Mouse (Mus musculus): ENCODE data around the gene Fbxl18. TPM values are rescaled to one million over a fixed set of nuclear protein-coding genes. Genes with fewer than 3 reads are reported as not detected.
"Not testable (repeated sequence)": the region's sequence is repeated elsewhere in the genome, so short reads cannot be mapped to it uniquely, and the experiment has no call there.

Gene Fbxl18
- polyA plus RNA-seq, 1 experiment from 2014 or later, result 7.2 TPM

- Histone ChIP-seq H3K4me2 (ENCODE audit: low read length) (no peak overlapping the region), H3K27me3 (ENCODE audit: control insufficient read depth, insufficient read depth, low read length) (no peaks in the 10 kb centered on the region), H3K4me1 (ENCODE audit: control insufficient read depth in 2 of 2, insufficient read depth in 2 of 2, low read length in 2 of 2) (peaks cover 7 to 14% of the 10 kb centered on the region in 2 experiments), H3K27ac (replicated peaks in 1 of 2; ENCODE audit: control insufficient read depth in 1 of 2, insufficient read depth in 1 of 2, low read depth in 2 of 2, low read length in 2 of 2) (0 out of 4 replicates have a peak overlapping the region, but pooled peaks of 1 of the 2 experiments have one; percentile 14), H3K4me3 (ENCODE audit: control insufficient read depth in 1 of 2, insufficient read depth in 1 of 2, low read depth in 1 of 2, low read length in 2 of 2) (no peak overlapping the region), H3K36me3 (ENCODE audit: control insufficient read depth, insufficient read depth, low read length) (peaks cover 38% of the 10 kb centered on the region), H3K9me3 (ENCODE audit: control insufficient read depth, low read length) (no peaks in the 10 kb centered on the region), H3K9ac (ENCODE audit: low read length) (no peak overlapping the region)
- 87% methylated on average over 5 of the region's 5 CpGs for WGBS
- ATAC-seq (ENCODE audit: insufficient number of reproducible peaks, insufficient read depth, low FRiP score, low read depth), result no peak
These were observed 1.5 kb upstream of the Fbxl18 start for GRCm38 (mm10) chr5:142896713-142897112.

DNA sequence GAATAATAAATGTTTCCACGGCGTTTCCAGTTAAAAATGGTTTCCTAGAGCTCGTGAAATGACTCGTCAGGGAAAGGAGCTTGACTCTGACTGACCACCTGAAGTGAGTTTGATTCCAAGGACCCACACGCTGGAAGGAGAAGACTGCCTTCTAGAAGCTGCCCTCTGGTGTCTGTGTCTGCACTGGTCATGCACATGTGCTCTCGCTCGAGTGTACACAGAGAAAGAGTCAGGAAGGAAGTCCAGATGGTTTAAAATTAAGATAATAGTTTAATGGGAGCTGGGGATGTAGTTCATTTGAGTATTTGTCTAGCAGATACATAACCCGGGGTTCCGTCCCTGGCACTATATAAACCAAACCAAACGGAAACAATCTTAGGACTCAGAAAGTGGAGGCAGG lies 971 bp upstream of the Fbxl18 start:
- H3K9me3 ChIP-seq (ENCODE audit: control insufficient read depth, low read length), result no peaks in the 10 kb centered on the region
- peak overlapping the region in 1 of 2 experiments; percentile 78; a peak in 1 of 4 replicates for H3K4me3 ChIP-seq (ENCODE audit: control insufficient read depth in 1 of 2, insufficient read depth in 1 of 2, low read depth in 1 of 2, low read length in 2 of 2)
- H3K27me3 ChIP-seq (ENCODE audit: control insufficient read depth, insufficient read depth, low read length), result no peaks in the 10 kb centered on the region
- WGBS, result 74% methylated on average over 10 of the region's 10 CpGs
- H3K4me1 ChIP-seq (ENCODE audit: control insufficient read depth in 2 of 2, insufficient read depth in 2 of 2, low read length in 2 of 2), result peaks cover 7 to 14% of the 10 kb centered on the region in 2 experiments
- ATAC-seq (ENCODE audit: insufficient number of reproducible peaks, insufficient read depth, low FRiP score, low read depth), result no peak
- peaks cover 33% of the 10 kb centered on the region for H3K36me3 ChIP-seq (ENCODE audit: control insufficient read depth, insufficient read depth, low read length)
- peak overlapping the region; percentile 89 for H3K4me2 ChIP-seq (ENCODE audit: low read length)
- no peak overlapping the region for H3K9ac ChIP-seq (ENCODE audit: low read length)
- H3K27ac ChIP-seq (replicated peaks in 1 of 2; ENCODE audit: control insufficient read depth in 1 of 2, insufficient read depth in 1 of 2, low read depth in 2 of 2, low read length in 2 of 2), result no peak overlapping the region

- H3K36me3 ChIP-seq (ENCODE audit: control insufficient read depth, insufficient read depth, low read length), result peaks cover 11% of the 10 kb centered on the region
- no peaks in the 10 kb centered on the region for H3K27me3 ChIP-seq (ENCODE audit: control insufficient read depth, insufficient read depth, low read length)
- H3K4me3 ChIP-seq (ENCODE audit: control insufficient read depth in 1 of 2, insufficient read depth in 1 of 2, low read depth in 1 of 2, low read length in 2 of 2), result no peak overlapping the region
- peaks cover 7 to 20% of the 10 kb centered on the region in 2 experiments for H3K4me1 ChIP-seq (ENCODE audit: control insufficient read depth in 2 of 2, insufficient read depth in 2 of 2, low read length in 2 of 2)
- no peaks in the 10 kb centered on the region for H3K9me3 ChIP-seq (ENCODE audit: control insufficient read depth, low read length)
- no peak overlapping the region for H3K27ac ChIP-seq (replicated peaks in 1 of 2; ENCODE audit: control insufficient read depth in 1 of 2, insufficient read depth in 1 of 2, low read depth in 2 of 2, low read length in 2 of 2)
- no peak for ATAC-seq (ENCODE audit: insufficient number of reproducible peaks, insufficient read depth, low FRiP score, low read depth)
- H3K4me2 ChIP-seq (ENCODE audit: low read length), result no peak overlapping the region
- 65% methylated on average over 6 of the region's 6 CpGs for WGBS
- H3K9ac ChIP-seq (ENCODE audit: low read length), result no peak overlapping the region
These were observed 3.8 kb downstream of the Fbxl18 start for GRCm38 (mm10) chr5:142891396-142891795.

DNA sequence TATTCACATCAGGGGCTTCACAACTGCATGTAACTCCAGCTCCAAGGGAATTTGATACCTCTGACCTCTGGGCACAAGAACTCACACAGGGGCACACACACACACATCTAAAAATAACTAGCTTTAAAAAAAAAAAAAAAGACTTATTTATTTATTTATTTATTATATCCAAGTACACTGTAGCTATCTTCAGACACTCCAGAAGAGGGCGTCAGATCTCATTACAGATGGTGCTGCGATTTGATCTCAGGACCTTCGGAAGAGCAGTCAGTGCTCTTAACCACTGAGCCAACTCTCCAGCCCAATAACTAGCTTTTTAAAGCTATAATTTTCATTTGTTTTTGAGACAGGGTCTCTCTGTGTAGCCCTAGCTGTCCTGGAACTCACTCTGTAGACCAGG lies 7.7 kb downstream of the Fbxl18 start:
- peaks cover 40% of the 10 kb centered on the region for H3K36me3 ChIP-seq (ENCODE audit: control insufficient read depth, insufficient read depth, low read length)
- H3K4me3 ChIP-seq (ENCODE audit: control insufficient read depth in 1 of 2, insufficient read depth in 1 of 2, low read depth in 1 of 2, low read length in 2 of 2); H3K27ac ChIP-seq (replicated peaks in 1 of 2; ENCODE audit: control insufficient read depth in 1 of 2, insufficient read depth in 1 of 2, low read depth in 2 of 2, low read length in 2 of 2); H3K27me3 ChIP-seq (ENCODE audit: control insufficient read depth, insufficient read depth, low read length); ATAC-seq (ENCODE audit: insufficient number of reproducible peaks, insufficient read depth, low FRiP score, low read depth); H3K4me1 ChIP-seq (ENCODE audit: control insufficient read depth in 2 of 2, insufficient read depth in 2 of 2, low read length in 2 of 2); H3K4me2 ChIP-seq (ENCODE audit: low read length); H3K9ac ChIP-seq (ENCODE audit: low read length); H3K9me3 ChIP-seq (ENCODE audit: control insufficient read depth, low read length): not testable (repeated sequence)
- 73% methylated on average over 3 of the region's 3 CpGs for WGBS

- WGBS, result 90% methylated on average over 20 of the region's 20 CpGs
- no peaks in the 10 kb centered on the region for H3K27me3 ChIP-seq (ENCODE audit: control insufficient read depth, insufficient read depth, low read length)
- H3K9me3 ChIP-seq (ENCODE audit: control insufficient read depth, low read length), result no peaks in the 10 kb centered on the region
- H3K4me2 ChIP-seq (ENCODE audit: low read length), result no peak overlapping the region
- H3K4me1 ChIP-seq (ENCODE audit: control insufficient read depth in 2 of 2, insufficient read depth in 2 of 2, low read length in 2 of 2), result peaks cover 0 to 8% of the 10 kb centered on the region in 2 experiments; a peak in 3 of 4 replicates
- H3K9ac ChIP-seq (ENCODE audit: low read length), result no peak overlapping the region
- 0 out of 4 replicates have a peak overlapping the region, but pooled peaks of 1 of the 2 experiments have one; percentile 9 for H3K27ac ChIP-seq (replicated peaks in 1 of 2; ENCODE audit: control insufficient read depth in 1 of 2, insufficient read depth in 1 of 2, low read depth in 2 of 2, low read length in 2 of 2)
- H3K36me3 ChIP-seq (ENCODE audit: control insufficient read depth, insufficient read depth, low read length), result peaks cover 40% of the 10 kb centered on the region
- no peak for ATAC-seq (ENCODE audit: insufficient number of reproducible peaks, insufficient read depth, low FRiP score, low read depth)
- no peak overlapping the region for H3K4me3 ChIP-seq (ENCODE audit: control insufficient read depth in 1 of 2, insufficient read depth in 1 of 2, low read depth in 1 of 2, low read length in 2 of 2)
These were observed 8.5 kb downstream of the Fbxl18 start for GRCm38 (mm10) chr5:142886761-142887160.

DNA sequence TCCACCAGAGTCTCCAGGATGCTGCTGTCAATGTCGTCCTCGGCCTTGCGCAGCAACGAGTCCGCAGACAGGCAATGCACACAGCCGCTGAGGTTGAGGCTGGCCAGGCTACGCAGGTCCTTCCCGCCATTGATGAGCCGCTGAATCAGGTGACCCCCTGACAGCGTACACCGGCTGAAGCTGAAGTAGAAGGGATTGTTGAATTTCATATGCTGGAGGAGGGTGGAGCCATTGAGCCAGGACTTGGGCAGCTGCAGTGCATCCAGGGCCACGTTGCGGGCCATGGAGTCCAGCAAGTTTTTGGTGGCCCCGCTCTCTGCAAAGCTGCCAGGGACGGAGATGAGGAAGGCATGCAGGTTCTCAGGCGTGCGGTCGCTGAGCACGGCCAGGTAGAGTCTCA lies 9.0 kb downstream of the Fbxl18 start:
- no peaks in the 10 kb centered on the region for H3K9me3 ChIP-seq (ENCODE audit: control insufficient read depth, low read length)
- WGBS, result 93% methylated on average over 19 of the region's 19 CpGs
- no peak for ATAC-seq (ENCODE audit: insufficient number of reproducible peaks, insufficient read depth, low FRiP score, low read depth)
- no peak overlapping the region for H3K27ac ChIP-seq (replicated peaks in 1 of 2; ENCODE audit: control insufficient read depth in 1 of 2, insufficient read depth in 1 of 2, low read depth in 2 of 2, low read length in 2 of 2)
- no peaks in the 10 kb centered on the region for H3K27me3 ChIP-seq (ENCODE audit: control insufficient read depth, insufficient read depth, low read length)
- H3K4me1 ChIP-seq (ENCODE audit: control insufficient read depth in 2 of 2, insufficient read depth in 2 of 2, low read length in 2 of 2), result peaks cover 0 to 13% of the 10 kb centered on the region in 2 experiments; a peak in 3 of 4 replicates
- H3K4me2 ChIP-seq (ENCODE audit: low read length), result no peak overlapping the region
- H3K9ac ChIP-seq (ENCODE audit: low read length), result no peak overlapping the region
- peaks cover 40% of the 10 kb centered on the region for H3K36me3 ChIP-seq (ENCODE audit: control insufficient read depth, insufficient read depth, low read length)
- no peak overlapping the region for H3K4me3 ChIP-seq (ENCODE audit: control insufficient read depth in 1 of 2, insufficient read depth in 1 of 2, low read depth in 1 of 2, low read length in 2 of 2)

- 91% methylated on average over 11 of the region's 11 CpGs for WGBS
- Histone ChIP-seq H3K36me3 (ENCODE audit: control insufficient read depth, insufficient read depth, low read length) (peaks cover 46% of the 10 kb centered on the region), H3K4me3 (ENCODE audit: control insufficient read depth in 1 of 2, insufficient read depth in 1 of 2, low read depth in 1 of 2, low read length in 2 of 2) (no peak overlapping the region), H3K27ac (replicated peaks in 1 of 2; ENCODE audit: control insufficient read depth in 1 of 2, insufficient read depth in 1 of 2, low read depth in 2 of 2, low read length in 2 of 2) (no peak overlapping the region), H3K9me3 (ENCODE audit: control insufficient read depth, low read length) (no peaks in the 10 kb centered on the region), H3K4me2 (ENCODE audit: low read length) (no peak overlapping the region), H3K9ac (ENCODE audit: low read length) (no peak overlapping the region), H3K4me1 (ENCODE audit: control insufficient read depth in 2 of 2, insufficient read depth in 2 of 2, low read length in 2 of 2) (peaks cover 3 to 20% of the 10 kb centered on the region in 2 experiments; a peak in 3 of 4 replicates), H3K27me3 (ENCODE audit: control insufficient read depth, insufficient read depth, low read length) (no peaks in the 10 kb centered on the region)
- ATAC-seq (ENCODE audit: insufficient number of reproducible peaks, insufficient read depth, low FRiP score, low read depth), result no peak
These were observed 12.8 kb downstream of the Fbxl18 start for GRCm38 (mm10) chr5:142882471-142882870.

DNA sequence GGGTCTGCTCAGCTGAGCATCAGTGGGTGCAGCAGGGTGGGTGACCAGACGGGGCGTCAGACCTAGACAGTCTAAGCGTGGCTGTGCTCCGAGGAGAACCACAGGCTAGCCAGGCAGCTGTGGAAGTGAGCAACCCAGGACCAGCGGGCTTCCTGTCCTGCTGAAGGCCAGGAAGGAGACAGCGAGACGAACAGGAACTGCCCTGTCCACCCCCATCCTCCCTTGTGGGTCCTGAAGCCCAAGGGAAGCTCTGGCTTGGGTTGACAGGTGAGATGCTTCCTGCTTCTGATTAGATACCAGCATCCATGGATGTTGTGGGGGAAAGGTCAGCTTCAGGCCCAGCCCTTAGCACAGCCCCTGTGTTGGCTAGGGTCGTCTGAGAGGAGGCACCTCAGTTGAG lies 13.3 kb downstream of the Fbxl18 start:
- H3K27me3 ChIP-seq (ENCODE audit: control insufficient read depth, insufficient read depth, low read length), result no peaks in the 10 kb centered on the region
- no peak overlapping the region for H3K4me2 ChIP-seq (ENCODE audit: low read length)
- 72% methylated on average over 8 of the region's 8 CpGs for WGBS
- H3K9ac ChIP-seq (ENCODE audit: low read length), result 0 out of 2 replicates have a peak overlapping the region, but pooled peaks have one; percentile 8
- ATAC-seq (ENCODE audit: insufficient number of reproducible peaks, insufficient read depth, low FRiP score, low read depth), result no peak
- H3K4me3 ChIP-seq (ENCODE audit: control insufficient read depth in 1 of 2, insufficient read depth in 1 of 2, low read depth in 1 of 2, low read length in 2 of 2), result no peak overlapping the region
- no peaks in the 10 kb centered on the region for H3K9me3 ChIP-seq (ENCODE audit: control insufficient read depth, low read length)
- peak overlapping the region in 1 of 2 experiments; percentile 68; a peak in 2 of 4 replicates for H3K27ac ChIP-seq (replicated peaks in 1 of 2; ENCODE audit: control insufficient read depth in 1 of 2, insufficient read depth in 1 of 2, low read depth in 2 of 2, low read length in 2 of 2)
- peaks cover 46% of the 10 kb centered on the region for H3K36me3 ChIP-seq (ENCODE audit: control insufficient read depth, insufficient read depth, low read length)
- peaks cover 3 to 18% of the 10 kb centered on the region in 2 experiments; a peak in 3 of 4 replicates for H3K4me1 ChIP-seq (ENCODE audit: control insufficient read depth in 2 of 2, insufficient read depth in 2 of 2, low read length in 2 of 2)

Measured in heart, embryonic 14.5 days (tissue).